Mouse (Mus musculus): ENCODE measurements around the gene Btbd16. TPM values are rescaled to one million over a fixed set of nuclear protein-coding genes. Genes with fewer than 3 reads are reported as not detected.
A peak's percentile ranks its signal among the peaks of the same experiment; 100 is the strongest.

Btbd16 gene
- polyA plus RNA-seq, 1 experiment from 2014 or later = not detected

DNA sequence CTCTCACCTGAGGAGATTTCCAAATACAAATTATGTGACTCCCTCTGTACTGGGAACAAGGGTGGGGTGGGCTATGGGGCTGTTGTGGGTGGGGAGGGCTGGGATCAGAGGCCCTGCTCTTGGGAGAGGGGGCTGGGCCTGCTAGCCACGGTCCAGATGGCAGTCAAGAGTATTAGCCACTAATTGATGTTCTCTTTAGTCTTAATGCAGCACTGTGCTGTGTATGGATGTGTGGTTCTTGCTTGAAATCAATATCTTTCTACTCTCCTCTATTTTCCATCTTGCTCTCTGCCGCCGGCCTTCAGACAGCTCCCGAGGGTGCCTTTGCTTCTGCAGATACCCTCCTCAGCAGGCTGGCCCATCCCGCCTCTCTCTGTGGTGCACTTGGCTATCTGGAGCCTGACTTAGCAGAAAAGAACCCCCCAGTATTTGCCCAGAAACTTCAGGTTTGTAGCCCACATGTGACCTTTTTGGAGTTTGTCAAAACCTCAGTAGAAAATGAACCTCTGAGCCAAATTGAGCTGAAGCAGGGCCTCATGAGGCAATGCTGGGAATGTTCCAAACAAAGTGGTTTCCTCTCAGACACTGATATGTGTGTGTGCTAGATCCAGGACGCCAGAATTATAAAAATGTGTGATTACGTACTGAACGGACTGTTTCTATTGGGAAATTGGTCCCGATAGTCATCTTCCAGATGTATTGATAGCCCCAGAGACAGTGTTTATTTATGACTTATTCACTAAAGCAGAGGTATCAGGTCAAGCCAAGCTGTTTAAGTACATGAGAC lies 30.4 kb upstream of the Btbd16 start:
- no peak overlapping the region for H3K4me2 ChIP-seq (replicated peaks; ENCODE audit: low read depth, low read length)
- H3K4me1 ChIP-seq (ENCODE audit: insufficient read depth, low read length) = no peaks in the 10 kb centered on the region
- 84% methylated on average over 9 of the region's 9 CpGs for WGBS
- H3K27me3 ChIP-seq (ENCODE audit: insufficient read depth, low read length) = no peaks in the 10 kb centered on the region
- no peak overlapping the region for H3K4me3 ChIP-seq (ENCODE audit: low read length)
- H3K36me3 ChIP-seq (ENCODE audit: insufficient read depth, low read length) = peaks cover 70% of the 10 kb centered on the region
- H3K9ac ChIP-seq (replicated peaks; ENCODE audit: low read length) = no peak overlapping the region
- no peak for ATAC-seq (ENCODE audit: low FRiP score, low TSS enrichment)
- no peak overlapping the region for H3K27ac ChIP-seq (ENCODE audit: low read length)
- no peaks in the 10 kb centered on the region for H3K9me3 ChIP-seq (ENCODE audit: low read length)

DNA sequence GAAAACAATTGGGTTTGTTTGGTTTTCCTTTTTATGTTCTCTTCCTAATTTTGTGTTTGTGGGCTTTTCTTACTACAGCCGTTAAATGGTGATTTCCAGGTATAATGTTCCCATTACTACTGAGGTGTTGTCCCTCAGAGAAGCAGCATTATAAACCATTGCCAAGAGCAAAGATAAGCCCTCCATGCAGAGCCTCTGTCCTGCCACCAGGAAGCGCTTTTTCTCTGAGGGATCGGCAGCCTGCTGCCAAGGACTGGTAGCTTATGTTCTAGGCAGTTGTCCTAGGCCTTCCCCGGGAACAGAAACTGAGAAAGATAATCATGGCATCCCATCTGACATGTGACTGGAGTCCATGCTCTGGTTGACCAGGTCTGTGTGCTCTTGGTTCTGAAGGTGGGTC lies 24.7 kb upstream of the Btbd16 start:
- H3K9ac ChIP-seq (replicated peaks; ENCODE audit: low read length) = no peak overlapping the region
- H3K4me1 ChIP-seq (ENCODE audit: insufficient read depth, low read length) = no peaks in the 10 kb centered on the region
- WGBS = 92% methylated on average over 4 of the region's 4 CpGs
- peaks cover 43% of the 10 kb centered on the region; the same call in 1 of the 2 replicates for H3K36me3 ChIP-seq (ENCODE audit: insufficient read depth, low read length)
- no peaks in the 10 kb centered on the region for H3K9me3 ChIP-seq (ENCODE audit: low read length)
- no peak overlapping the region for H3K4me2 ChIP-seq (replicated peaks; ENCODE audit: low read depth, low read length)
- no peak overlapping the region for H3K27ac ChIP-seq (ENCODE audit: low read length)
- no peak overlapping the region for H3K4me3 ChIP-seq (ENCODE audit: low read length)
- ATAC-seq (ENCODE audit: low FRiP score, low TSS enrichment) = no peak
- no peaks in the 10 kb centered on the region for H3K27me3 ChIP-seq (ENCODE audit: insufficient read depth, low read length)

DNA sequence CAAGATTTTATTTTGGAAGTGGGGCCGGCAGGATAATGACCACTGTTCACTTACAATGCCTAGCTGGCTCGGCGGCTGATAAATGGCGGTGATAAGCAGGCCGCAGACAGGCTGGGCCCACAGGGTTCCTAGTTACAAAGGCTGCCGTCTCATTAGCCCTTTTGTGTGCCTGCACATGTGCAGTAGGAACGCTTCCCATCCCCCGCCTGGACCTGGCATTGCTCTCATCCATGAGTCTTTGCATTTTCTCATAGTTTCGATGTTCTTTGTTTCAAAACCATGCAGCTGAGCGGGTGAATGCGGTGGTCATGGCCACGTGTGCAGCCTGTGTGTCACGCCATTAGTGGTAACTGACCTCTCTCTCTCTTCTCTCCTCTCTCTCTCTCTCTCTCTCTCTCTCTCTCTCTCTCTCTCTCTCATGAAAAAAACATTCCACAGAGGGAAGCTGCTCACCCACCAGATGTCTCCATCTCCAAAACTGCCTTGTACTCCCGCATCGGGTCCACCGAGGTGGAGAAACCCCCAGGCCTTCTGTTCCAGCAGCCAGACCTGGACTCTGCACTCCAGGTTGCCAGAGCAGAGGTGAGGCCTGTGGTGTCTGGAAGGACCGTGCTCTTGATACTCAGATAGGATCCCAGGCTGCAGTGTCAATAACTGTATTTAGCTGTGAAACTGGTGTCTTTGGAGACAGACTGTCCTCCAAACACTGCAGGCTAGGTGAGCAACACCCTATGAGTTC lies 22.9 kb upstream of the Btbd16 start:
- no peak for ATAC-seq (ENCODE audit: low FRiP score, low TSS enrichment)
- Histone ChIP-seq H3K27me3 (ENCODE audit: insufficient read depth, low read length) (no peaks in the 10 kb centered on the region), H3K27ac (ENCODE audit: low read length) (no peak overlapping the region), H3K36me3 (ENCODE audit: insufficient read depth, low read length) (peaks cover 36% of the 10 kb centered on the region; the same call in 1 of the 2 replicates), H3K9ac (replicated peaks; ENCODE audit: low read length) (no peak overlapping the region), H3K9me3 (ENCODE audit: low read length) (no peaks in the 10 kb centered on the region), H3K4me2 (replicated peaks; ENCODE audit: low read depth, low read length) (no peak overlapping the region), H3K4me3 (ENCODE audit: low read length) (no peak overlapping the region), H3K4me1 (ENCODE audit: insufficient read depth, low read length) (no peaks in the 10 kb centered on the region)
- 68% methylated on average over 17 of the region's 17 CpGs for WGBS

DNA sequence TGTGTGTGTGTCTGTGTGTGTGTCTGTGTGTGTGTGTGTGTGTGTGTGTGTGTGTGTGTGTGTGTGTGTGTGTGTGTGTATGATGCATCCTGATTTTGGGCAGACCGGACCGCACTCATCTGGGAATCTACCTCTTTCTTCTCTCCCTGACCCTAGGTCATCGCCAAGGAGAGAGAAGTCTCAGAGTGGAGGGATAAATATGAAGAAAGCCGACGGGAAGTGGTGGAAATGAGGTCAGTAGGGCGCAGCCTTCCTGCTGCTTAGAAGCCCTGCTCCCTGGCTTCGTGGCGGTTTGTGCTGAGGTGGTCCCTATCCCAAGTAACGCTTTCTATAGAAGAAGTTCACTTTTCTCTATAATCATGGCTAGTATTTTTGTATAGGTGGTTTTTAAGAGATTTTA lies 22.2 kb upstream of the Btbd16 start:
- WGBS = 72% methylated on average over 9 of the region's 9 CpGs
- no peak overlapping the region for H3K4me3 ChIP-seq (ENCODE audit: low read length)
- no peak for ATAC-seq (ENCODE audit: low FRiP score, low TSS enrichment)
- H3K9me3 ChIP-seq (ENCODE audit: low read length) = no peaks in the 10 kb centered on the region
- no peaks in the 10 kb centered on the region for H3K27me3 ChIP-seq (ENCODE audit: insufficient read depth, low read length)
- H3K4me1 ChIP-seq (ENCODE audit: insufficient read depth, low read length) = no peaks in the 10 kb centered on the region
- peaks cover 31% of the 10 kb centered on the region; the same call in 1 of the 2 replicates for H3K36me3 ChIP-seq (ENCODE audit: insufficient read depth, low read length)
- H3K4me2 ChIP-seq (replicated peaks; ENCODE audit: low read depth, low read length) = no peak overlapping the region
- no peak overlapping the region for H3K27ac ChIP-seq (ENCODE audit: low read length)
- H3K9ac ChIP-seq (replicated peaks; ENCODE audit: low read length) = no peak overlapping the region

DNA sequence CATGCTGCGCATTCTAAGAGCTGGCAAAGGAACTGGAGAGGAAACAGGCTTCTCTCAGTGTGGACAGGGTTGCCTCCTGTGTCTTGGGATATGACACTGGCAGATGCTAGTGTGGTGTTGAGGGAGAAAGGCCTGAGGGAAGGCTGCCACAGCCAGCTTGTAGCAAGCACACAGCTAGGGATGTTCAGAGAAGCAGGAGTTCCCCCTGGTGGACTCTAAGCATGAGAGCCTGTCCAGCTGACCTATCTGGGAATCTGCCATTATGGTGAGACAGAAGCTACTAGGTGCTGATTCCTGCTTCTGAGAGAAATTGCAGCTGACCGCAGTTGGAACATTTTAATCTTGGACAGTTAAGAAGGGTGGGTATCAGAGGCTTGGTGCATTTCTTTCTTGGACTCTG lies 19.1 kb upstream of the Btbd16 start:
- Histone ChIP-seq H3K9ac (replicated peaks; ENCODE audit: low read length) (no peak overlapping the region), H3K4me1 (ENCODE audit: insufficient read depth, low read length) (no peaks in the 10 kb centered on the region), H3K36me3 (ENCODE audit: insufficient read depth, low read length) (peaks cover 40% of the 10 kb centered on the region; the same call in 1 of the 2 replicates), H3K4me3 (ENCODE audit: low read length) (no peak overlapping the region), H3K9me3 (ENCODE audit: low read length) (no peaks in the 10 kb centered on the region), H3K27ac (ENCODE audit: low read length) (no peak overlapping the region), H3K4me2 (replicated peaks; ENCODE audit: low read depth, low read length) (no peak overlapping the region), H3K27me3 (ENCODE audit: insufficient read depth, low read length) (no peaks in the 10 kb centered on the region)
- no peak for ATAC-seq (ENCODE audit: low FRiP score, low TSS enrichment)
- WGBS = 95% methylated on average over 2 of the region's 2 CpGs

DNA sequence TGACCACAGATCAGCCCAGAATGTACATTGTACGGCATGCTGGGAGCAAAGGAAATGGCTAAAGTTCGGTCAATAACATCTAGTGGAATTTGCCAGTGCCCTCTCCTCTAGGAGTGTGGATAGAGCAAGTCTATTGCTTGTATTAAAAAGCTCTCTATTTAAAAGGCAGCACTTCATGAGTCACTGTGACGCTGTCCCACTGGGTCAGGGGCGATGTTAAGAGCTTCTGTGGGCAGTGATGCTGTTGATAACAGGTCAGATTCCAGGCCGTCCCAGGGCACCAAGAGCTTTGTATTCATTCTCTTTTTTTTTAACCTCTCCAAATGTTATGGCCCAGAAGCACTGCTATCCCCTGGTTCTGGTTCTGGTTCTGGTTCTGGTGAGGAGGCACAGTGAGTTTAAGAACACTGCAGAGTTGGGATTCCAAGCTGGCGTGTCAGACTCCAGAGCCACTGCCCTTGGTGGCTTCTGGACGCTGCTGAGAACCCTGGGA lies 17.5 kb upstream of the Btbd16 start:
- Histone ChIP-seq H3K36me3 (ENCODE audit: insufficient read depth, low read length) (peaks cover 48% of the 10 kb centered on the region; the same call in 1 of the 2 replicates), H3K4me1 (ENCODE audit: insufficient read depth, low read length) (no peaks in the 10 kb centered on the region), H3K9me3 (ENCODE audit: low read length) (no peaks in the 10 kb centered on the region), H3K4me3 (ENCODE audit: low read length) (no peak overlapping the region), H3K27me3 (ENCODE audit: insufficient read depth, low read length) (no peaks in the 10 kb centered on the region), H3K27ac (ENCODE audit: low read length) (peak overlapping the region; percentile 2), H3K9ac (replicated peaks; ENCODE audit: low read length) (no peak overlapping the region), H3K4me2 (replicated peaks; ENCODE audit: low read depth, low read length) (no peak overlapping the region)
- no peak for ATAC-seq (ENCODE audit: low FRiP score, low TSS enrichment)
- WGBS = 67% methylated on average over 7 of the region's 7 CpGs

DNA sequence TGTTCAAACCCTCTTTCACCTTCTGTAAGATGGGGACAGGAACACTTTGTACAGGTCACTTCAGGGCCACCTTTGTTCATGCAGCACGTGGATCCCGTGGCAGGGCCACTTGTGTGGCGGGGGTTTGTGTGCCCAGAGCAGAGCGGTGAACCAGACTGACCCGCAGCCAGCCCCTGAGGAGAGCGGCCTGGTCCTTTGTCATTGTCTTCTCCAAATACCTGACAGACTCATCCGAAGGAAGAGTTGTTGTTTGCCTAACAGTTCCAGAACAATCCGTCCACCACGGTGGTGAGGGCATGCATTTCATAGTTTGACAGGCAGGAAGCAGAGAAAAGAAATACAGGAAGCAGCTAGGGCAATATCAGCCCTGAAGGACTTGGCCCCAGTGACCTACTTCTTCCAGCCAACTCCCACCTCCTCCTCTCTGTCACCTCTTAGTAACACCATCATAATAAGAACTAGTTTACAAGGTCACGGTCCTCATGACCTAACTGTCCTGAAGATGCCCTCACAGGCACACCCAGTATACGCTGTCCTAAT lies 16.5 kb upstream of the Btbd16 start:
- Histone ChIP-seq H3K4me1 (ENCODE audit: insufficient read depth, low read length) (no peaks in the 10 kb centered on the region; the same call in 1 of the 2 replicates), H3K27ac (ENCODE audit: low read length) (peak overlapping the region; percentile 2; the same call in 1 of the 2 replicates), H3K36me3 (ENCODE audit: insufficient read depth, low read length) (peaks cover 43% of the 10 kb centered on the region; the same call in 1 of the 2 replicates), H3K9ac (replicated peaks; ENCODE audit: low read length) (no peak overlapping the region), H3K4me3 (ENCODE audit: low read length) (no peak overlapping the region), H3K27me3 (ENCODE audit: insufficient read depth, low read length) (no peaks in the 10 kb centered on the region), H3K9me3 (ENCODE audit: low read length) (no peaks in the 10 kb centered on the region), H3K4me2 (replicated peaks; ENCODE audit: low read depth, low read length) (no peak overlapping the region)
- 0 out of 2 replicates have a peak, but pooled peaks have one; percentile 24 for ATAC-seq (ENCODE audit: low FRiP score, low TSS enrichment)
- WGBS = 77% methylated on average over 11 of the region's 11 CpGs

DNA sequence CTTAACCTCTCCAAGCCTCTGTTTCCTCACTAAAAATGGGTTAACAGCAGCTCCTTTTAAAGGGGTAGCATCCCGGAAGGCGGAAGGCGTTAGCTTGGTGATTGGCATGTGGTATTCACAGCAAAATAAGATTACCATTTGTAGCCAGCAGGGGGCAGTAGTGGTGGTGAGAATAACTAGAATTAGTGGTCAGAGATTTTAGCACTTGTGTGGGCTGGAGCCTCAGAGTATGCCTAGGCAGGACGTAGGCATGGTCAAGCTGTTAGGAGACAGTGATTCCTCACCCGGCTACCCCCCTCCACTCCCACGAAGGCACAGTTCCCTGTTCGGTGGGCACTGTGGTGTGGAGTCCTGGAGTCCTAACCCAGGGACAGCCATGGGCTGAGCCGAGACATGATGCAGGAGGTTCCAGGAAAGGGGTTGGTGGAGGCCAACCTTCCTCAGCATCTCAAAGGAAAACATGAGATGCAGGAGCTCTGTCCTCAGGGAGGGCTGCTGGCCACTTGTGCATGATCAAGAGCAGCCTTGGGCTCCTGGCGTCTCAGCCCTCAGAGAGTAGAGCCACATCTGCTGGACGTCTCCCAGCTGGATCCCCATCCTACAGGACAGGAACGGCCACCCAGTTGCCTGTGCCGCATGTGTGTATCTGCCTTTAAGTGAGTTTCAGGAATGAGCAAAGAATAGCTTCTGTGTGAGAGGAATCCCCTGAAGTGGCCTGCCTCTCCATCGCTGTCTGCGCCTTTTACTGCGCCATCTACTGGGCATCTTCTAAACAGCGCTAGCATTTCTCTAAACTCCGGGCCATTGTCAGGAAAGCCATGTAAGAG lies 11.6 kb upstream of the Btbd16 start:
- peak; percentile 60 for ATAC-seq (ENCODE audit: low FRiP score, low TSS enrichment)
- WGBS = 39% methylated on average over 17 of the region's 17 CpGs
- Histone ChIP-seq H3K9me3 (ENCODE audit: low read length) (no peaks in the 10 kb centered on the region), H3K4me3 (ENCODE audit: low read length) (no peak overlapping the region), H3K27ac (ENCODE audit: low read length) (no peak overlapping the region), H3K36me3 (ENCODE audit: insufficient read depth, low read length) (peaks cover 40% of the 10 kb centered on the region), H3K4me2 (replicated peaks; ENCODE audit: low read depth, low read length) (no peak overlapping the region), H3K9ac (replicated peaks; ENCODE audit: low read length) (no peak overlapping the region), H3K27me3 (ENCODE audit: insufficient read depth, low read length) (no peaks in the 10 kb centered on the region), H3K4me1 (ENCODE audit: insufficient read depth, low read length) (no peaks in the 10 kb centered on the region; the same call in 1 of the 2 replicates)

DNA sequence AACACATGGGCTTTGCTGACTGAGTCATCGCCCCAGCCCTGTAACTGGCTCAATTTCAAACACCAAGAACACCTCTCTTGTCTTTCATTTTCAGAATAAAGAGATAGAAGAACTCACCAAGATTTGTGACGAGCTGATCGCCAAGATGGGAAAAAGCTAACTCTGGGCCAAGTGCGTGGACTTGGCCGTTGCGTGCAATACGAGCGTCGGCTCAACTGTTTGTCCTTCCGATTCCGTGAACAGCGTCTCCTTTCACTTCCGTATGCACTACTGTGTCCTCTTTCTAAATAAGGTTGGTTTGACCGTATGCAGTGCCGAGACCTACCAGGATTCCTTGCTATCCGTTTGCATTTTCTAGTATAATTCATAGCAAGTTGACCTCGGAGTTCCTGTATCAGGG lies 9.7 kb upstream of the Btbd16 start:
- 94% methylated on average over 17 of the region's 17 CpGs for WGBS
- no peak for ATAC-seq (ENCODE audit: low FRiP score, low TSS enrichment)
- no peaks in the 10 kb centered on the region for H3K27me3 ChIP-seq (ENCODE audit: insufficient read depth, low read length)
- no peaks in the 10 kb centered on the region; the same call in 1 of the 2 replicates for H3K4me1 ChIP-seq (ENCODE audit: insufficient read depth, low read length)
- H3K27ac ChIP-seq (ENCODE audit: low read length) = no peak overlapping the region
- H3K4me3 ChIP-seq (ENCODE audit: low read length) = no peak overlapping the region
- peaks cover 25% of the 10 kb centered on the region for H3K36me3 ChIP-seq (ENCODE audit: insufficient read depth, low read length)
- H3K4me2 ChIP-seq (replicated peaks; ENCODE audit: low read depth, low read length) = no peak overlapping the region
- no peak overlapping the region for H3K9ac ChIP-seq (replicated peaks; ENCODE audit: low read length)
- no peaks in the 10 kb centered on the region for H3K9me3 ChIP-seq (ENCODE audit: low read length)
